In the genomic region with DNA sequence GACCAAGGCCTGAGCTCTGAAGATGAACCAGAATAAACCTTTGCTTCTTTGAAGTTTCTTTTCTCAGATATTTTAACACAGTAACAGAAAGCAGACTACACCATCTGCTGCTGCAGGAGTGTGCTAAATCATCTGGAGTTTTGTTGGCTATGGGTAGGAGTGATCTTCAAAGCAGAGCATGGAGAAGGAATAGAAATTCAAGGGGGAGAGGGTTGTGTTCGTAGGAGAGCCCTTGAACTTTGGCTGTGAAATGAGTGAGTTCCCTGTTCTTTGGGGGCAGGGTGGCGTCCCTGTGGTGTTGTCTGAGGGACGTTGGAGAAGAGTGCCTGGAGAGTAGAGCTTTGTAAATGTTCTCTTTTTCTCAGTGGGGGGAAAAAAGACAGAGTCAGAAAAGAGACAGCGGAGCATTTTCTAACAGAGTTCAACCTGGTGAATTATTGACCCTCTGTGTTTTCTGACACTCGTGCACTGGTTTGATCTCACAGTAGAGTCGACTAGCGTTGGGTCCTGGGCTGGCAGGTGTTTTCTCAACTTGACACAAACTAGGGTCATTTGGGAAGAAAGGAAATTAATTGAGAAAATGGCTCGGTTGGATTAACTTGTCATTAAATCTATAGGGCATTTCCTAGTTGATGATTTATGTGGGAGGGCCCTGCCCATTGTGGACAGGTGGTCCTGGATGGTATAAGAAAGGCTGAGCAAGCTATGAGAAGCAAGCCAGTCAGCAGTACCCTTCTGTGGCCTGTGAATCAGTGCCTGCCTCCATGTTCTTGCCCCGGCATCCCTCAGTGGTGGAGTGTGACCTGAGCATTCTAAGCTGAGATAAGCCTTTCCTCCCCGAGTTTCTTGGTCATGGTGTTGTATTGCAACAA, we compare ENCODE assay signal across 10 mouse cellular contexts. TPM values are rescaled to one million over a fixed set of nuclear protein-coding genes. Genes with fewer than 3 reads are reported as not detected.
A peak's percentile ranks its signal among the peaks of the same experiment; 100 is the strongest.
DNase-seq lines count a peak whose midpoint lies in the region; ATAC-seq and TF ChIP-seq lines count a peak whose summit lies in the region.
"Had no signal": no experiment of that assay in that cellular context is flagged by ENCODE, and none has a peak within 500 bp of the region (broad histone marks: within the 10 kb centered on the region; RNA-seq: fewer than 3 reads in every experiment).

No protein-coding gene starts in this region.

- H3K4me1 ChIP-seq in kidney, embryonic 15.5 days = peaks cover 68% of the 10 kb centered on the region
- peaks cover 40% of the 10 kb centered on the region for H3K4me1 ChIP-seq in liver, postnatal 0 days (ENCODE audit: insufficient read depth)
- H3K4me1 ChIP-seq in hindbrain, embryonic 16.5 days (ENCODE audit: control insufficient read depth, insufficient read depth, low read depth, low read length) = peaks cover 21% of the 10 kb centered on the region

- no peak for TF ChIP-seq EP300 in liver, postnatal 0 days (IDR thresholded peaks at IDR 0.05; ENCODE audit: low read depth)

- no peak overlapping the region for H3K4me3 ChIP-seq in kidney, embryonic 15.5 days (replicated peaks)
- H3K4me3 ChIP-seq in liver, postnatal 0 days (ENCODE audit: low read depth, low read length) = no peak overlapping the region
- no peak overlapping the region for H3K4me3 ChIP-seq in hindbrain, embryonic 16.5 days (ENCODE audit: low read length)
- H3K4me3 ChIP-seq: neural tube, embryonic 13.5 days had no signal

- no peaks in the 10 kb centered on the region for H3K9me3 ChIP-seq in kidney, embryonic 15.5 days (replicated peaks)
- H3K9me3 ChIP-seq in liver, postnatal 0 days (ENCODE audit: low read length) = no peaks in the 10 kb centered on the region
- H3K9me3 ChIP-seq in hindbrain, embryonic 16.5 days (ENCODE audit: control insufficient read depth, low read length) = no peaks in the 10 kb centered on the region
- H3K9me3 ChIP-seq: neural tube, embryonic 13.5 days had no signal

- 31% methylated on average over 10 of the region's 10 CpGs for WGBS in kidney, embryonic 15.5 days
- 52% methylated on average over 10 of the region's 10 CpGs for WGBS in liver, postnatal 0 days (ENCODE audit: insufficient replicate concordance)
- WGBS in hindbrain, embryonic 16.5 days = 59% methylated on average over 10 of the region's 10 CpGs

- peak; percentile 34 to 42 for DNase-seq in layer of hippocampus, adult 8-10 months (ENCODE audit: low spot score in 2 of 2)
- DNase-seq in layer of hippocampus, postnatal 25 days (ENCODE audit: extremely low spot score in 1 of 2, low spot score in 1 of 2) = no peak
- DNase-seq in brain, adult 2 months (ENCODE audit: low read depth, low spot score) = peak; percentile 82
- no peak for DNase-seq in liver, postnatal 0 days
- DNase-seq in spleen, postnatal 4 days (ENCODE audit: low spot score in 2 of 2) = no peak
- DNase-seq: spleen, adult 18-20 months had no signal

- H3K27me3 ChIP-seq in kidney, embryonic 15.5 days = no peaks in the 10 kb centered on the region
- no peaks in the 10 kb centered on the region for H3K27me3 ChIP-seq in liver, postnatal 0 days (ENCODE audit: insufficient read depth, low read length)
- H3K27me3 ChIP-seq in hindbrain, embryonic 16.5 days (replicated peaks; ENCODE audit: control insufficient read depth, insufficient read depth, low read length) = no peaks in the 10 kb centered on the region
- H3K27me3 ChIP-seq: neural tube, embryonic 13.5 days had no signal

- peak; percentile 86 for ATAC-seq in kidney, embryonic 15.5 days (replicated peaks; ENCODE audit: low FRiP score)
- 0 out of 2 replicates have a peak, but pooled peaks have one; percentile 31 for ATAC-seq in liver, postnatal 0 days
- no peak for ATAC-seq in hindbrain, embryonic 16.5 days

- peak overlapping the region; percentile 9; the same call in 1 of the 2 replicates for H3K4me2 ChIP-seq in kidney, embryonic 15.5 days
- H3K4me2 ChIP-seq in liver, postnatal 0 days (ENCODE audit: low read depth, low read length) = no peak overlapping the region
- no peak overlapping the region for H3K4me2 ChIP-seq in hindbrain, embryonic 16.5 days (ENCODE audit: low read length)
- H3K4me2 ChIP-seq: neural tube, embryonic 13.5 days had no signal

- no peaks in the 10 kb centered on the region for H3K36me3 ChIP-seq in kidney, embryonic 15.5 days
- H3K36me3 ChIP-seq in liver, postnatal 0 days (replicated peaks; ENCODE audit: insufficient read depth, low read length) = no peaks in the 10 kb centered on the region
- H3K36me3 ChIP-seq in hindbrain, embryonic 16.5 days (ENCODE audit: control insufficient read depth, insufficient read depth, low read length) = no peaks in the 10 kb centered on the region
- H3K36me3 ChIP-seq: neural tube, embryonic 13.5 days had no signal

- peak overlapping the region; percentile 75 for H3K27ac ChIP-seq in kidney, embryonic 15.5 days
- peak overlapping the region; percentile 34; the same call in 1 of the 2 replicates for H3K27ac ChIP-seq in liver, postnatal 0 days (ENCODE audit: low read depth)
- no peak overlapping the region for H3K27ac ChIP-seq in hindbrain, embryonic 16.5 days (ENCODE audit: low read depth, low read length)
- H3K27ac ChIP-seq: macrophage; neural tube, embryonic 13.5 days had no signal

- H3K9ac ChIP-seq in kidney, embryonic 15.5 days = no peak overlapping the region
- H3K9ac ChIP-seq in liver, postnatal 0 days (replicated peaks) = 0 out of 2 replicates have a peak overlapping the region, but pooled peaks have one; percentile 34
- H3K9ac ChIP-seq in hindbrain, embryonic 16.5 days (ENCODE audit: low read depth, low read length) = no peak overlapping the region
- H3K9ac ChIP-seq: neural tube, embryonic 13.5 days had no signal

- no peak for TF ChIP-seq CTCF in liver, postnatal 0 days (IDR thresholded peaks at IDR 0.05; ENCODE audit: low read depth)

RNA-seq across cellular contexts. Expression of a gene that starts 57.8 kb away (rescaled TPM):
- total RNA-seq in layer of hippocampus, adult 8-10 months (2022) = 10 to 100 TPM; 40.5 to 50.5 (median 48.8) TPM
- total RNA-seq in layer of hippocampus, postnatal 25 days (2021) = 10 to 100 TPM; 54.3 to 61.0 TPM
- polyA plus RNA-seq in kidney, embryonic 15.5 days (2015; fragmentation: Nextera tagmentation; extraction: Ambion mirVana) = 46.0 and 48.3 TPM in 2 replicates
- polyA plus RNA-seq in liver, postnatal 0 days (2015; fragmentation: Nextera tagmentation; extraction: Ambion mirVana) = 5.4 and 6.0 TPM in 2 replicates
- 28.0 and 32.3 TPM in 2 replicates for polyA plus RNA-seq in hindbrain, embryonic 16.5 days (2015; fragmentation: Nextera tagmentation; extraction: Ambion mirVana)

Comparison
In these comparisons a context has a peak if more than half of its experiments do, and no peak if none do; other contexts are left out.
1. DNase-seq: peak in layer of hippocampus, adult 8-10 months (2 of 2) and brain, adult 2 months (single experiment); none in layer of hippocampus, postnatal 25 days (0 of 2), liver, postnatal 0 days (single experiment) and spleen, postnatal 4 days (0 of 2).